Mouse (Mus musculus): Measurements from ENCODE around the gene Eps8. TPM values are rescaled to one million over a fixed set of nuclear protein-coding genes. Genes with fewer than 3 reads are reported as not detected.

The Eps8 gene
- total and polyA plus RNA-seq, 2 experiments from 2014 or later, result 27.2 to 29.9 TPM

DNA sequence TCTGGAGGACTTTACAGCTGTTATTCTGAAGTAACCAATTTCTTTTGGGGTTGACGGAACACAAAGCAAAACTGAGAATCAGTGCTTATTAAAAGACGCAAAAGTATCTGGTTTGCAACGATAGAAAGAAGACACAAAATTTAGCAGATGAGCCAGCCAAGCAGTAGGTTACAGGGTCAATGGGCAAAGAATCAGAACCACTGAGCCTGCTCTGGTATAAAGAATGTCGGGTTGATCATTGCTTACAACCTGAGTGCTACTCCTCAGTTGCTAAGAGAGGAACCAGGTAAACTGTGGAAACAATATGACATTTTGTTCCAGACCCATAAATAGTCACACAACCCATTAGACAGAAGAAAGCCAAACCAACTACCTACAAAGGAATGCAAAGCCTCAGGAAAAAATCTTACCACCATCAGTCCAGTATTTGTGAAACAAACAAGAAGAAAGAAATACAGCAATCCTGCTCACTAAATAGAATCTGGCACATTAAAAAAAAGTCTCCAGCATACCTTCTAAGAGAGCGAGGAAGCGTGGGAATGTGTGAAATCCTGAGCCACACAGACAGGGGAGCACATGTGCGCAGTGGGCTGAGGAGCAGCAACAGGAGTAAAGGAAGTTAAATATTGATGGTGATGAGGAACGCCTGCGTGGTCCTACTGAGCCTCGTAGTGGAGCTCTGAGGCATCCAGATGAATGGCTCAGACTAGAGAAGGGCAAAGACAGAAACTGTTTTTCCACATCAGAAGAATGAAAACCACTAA lies 66.0 kb downstream of the Eps8 start:
- no peak overlapping the region for H3K27ac ChIP-seq (ENCODE audit: low read depth, low read length)
- H3K4me1 ChIP-seq (ENCODE audit: insufficient read depth, low read length), result no peaks in the 10 kb centered on the region
- DNase-seq (ENCODE audit: low spot score) (no peak), ATAC-seq (ENCODE audit: low FRiP score) (no peak)
- H3K9ac ChIP-seq (replicated peaks; ENCODE audit: low read length, poor library complexity, severe bottlenecking), result no peak overlapping the region
- no peak overlapping the region for H3K4me3 ChIP-seq (ENCODE audit: low read depth, low read length)
- H3K36me3 ChIP-seq (ENCODE audit: insufficient read depth, low read length), result no peaks in the 10 kb centered on the region
- no peak for TF ChIP-seq CTCF (IDR thresholded peaks at IDR 0.05)
- WGBS, result 85% methylated on average over 10 of the region's 10 CpGs
- no peaks in the 10 kb centered on the region for H3K9me3 ChIP-seq (ENCODE audit: low read length)
- no peaks in the 10 kb centered on the region for H3K27me3 ChIP-seq (ENCODE audit: insufficient read depth, low read length)
- H3K4me2 ChIP-seq (ENCODE audit: low read depth, low read length, poor library complexity, severe bottlenecking), result no peak overlapping the region

GRCm38 (mm10) chr6:137587866-137588265 lies 66.8 kb downstream of the Eps8 start:
- Histone ChIP-seq H3K27ac (ENCODE audit: low read depth, low read length) (no peak overlapping the region), H3K9ac (replicated peaks; ENCODE audit: low read length, poor library complexity, severe bottlenecking) (no peak overlapping the region), H3K4me1 (ENCODE audit: insufficient read depth, low read length) (no peaks in the 10 kb centered on the region), H3K4me3 (ENCODE audit: low read depth, low read length) (no peak overlapping the region), H3K27me3 (ENCODE audit: insufficient read depth, low read length) (no peaks in the 10 kb centered on the region), H3K9me3 (ENCODE audit: low read length) (no peaks in the 10 kb centered on the region), H3K4me2 (ENCODE audit: low read depth, low read length, poor library complexity, severe bottlenecking) (no peak overlapping the region), H3K36me3 (ENCODE audit: insufficient read depth, low read length) (no peaks in the 10 kb centered on the region)
- DNase-seq (ENCODE audit: low spot score), result no peak
- TF ChIP-seq CTCF (IDR thresholded peaks at IDR 0.05), result no peak
- 91% methylated on average over 6 of the region's 6 CpGs for WGBS
- ATAC-seq (ENCODE audit: low FRiP score), result no peak

GRCm38 (mm10) chr6:137585229-137585628 lies 69.4 kb downstream of the Eps8 start:
- H3K4me2 ChIP-seq (ENCODE audit: low read depth, low read length, poor library complexity, severe bottlenecking), result no peak overlapping the region
- 78% methylated on average over 4 of the region's 4 CpGs for WGBS

DNA sequence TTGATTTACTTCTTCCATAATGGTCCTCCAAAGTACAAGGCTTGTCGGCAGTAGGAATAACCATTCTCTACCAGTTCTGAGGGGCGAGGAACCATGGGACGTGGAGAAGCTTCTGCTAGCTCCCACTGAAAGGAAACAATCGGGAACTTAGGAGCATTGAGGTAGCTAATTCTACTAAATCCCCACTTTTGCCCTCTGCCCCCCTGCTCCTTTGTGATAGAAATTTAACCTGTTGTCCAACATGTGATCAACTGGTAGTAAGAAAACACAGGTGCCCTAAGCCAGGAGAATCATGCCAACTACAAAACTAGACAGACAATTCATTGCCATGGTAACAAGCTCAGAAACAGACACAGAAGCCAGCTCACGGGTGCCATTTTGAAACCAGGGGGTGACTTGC lies 71.6 kb downstream of the Eps8 start:
- Histone ChIP-seq H3K4me3 (ENCODE audit: low read depth, low read length) (no peak overlapping the region), H3K4me2 (ENCODE audit: low read depth, low read length, poor library complexity, severe bottlenecking) (no peak overlapping the region), H3K4me1 (ENCODE audit: insufficient read depth, low read length) (no peaks in the 10 kb centered on the region), H3K27me3 (ENCODE audit: insufficient read depth, low read length) (no peaks in the 10 kb centered on the region), H3K9ac (replicated peaks; ENCODE audit: low read length, poor library complexity, severe bottlenecking) (no peak overlapping the region), H3K27ac (ENCODE audit: low read depth, low read length) (no peak overlapping the region), H3K36me3 (ENCODE audit: insufficient read depth, low read length) (no peaks in the 10 kb centered on the region), H3K9me3 (ENCODE audit: low read length) (no peaks in the 10 kb centered on the region)
- no peak for DNase-seq (ENCODE audit: low spot score)
- TF ChIP-seq CTCF (IDR thresholded peaks at IDR 0.05), result no peak
- WGBS, result 81% methylated on average over 5 of the region's 5 CpGs
- no peak for ATAC-seq (ENCODE audit: low FRiP score)

More at GRCm38 (mm10) chr6:137585229-137585628, 69.4 kb downstream of the Eps8 start:
- H3K36me3 ChIP-seq (ENCODE audit: insufficient read depth, low read length), result no peaks in the 10 kb centered on the region
- no peak for TF ChIP-seq CTCF (IDR thresholded peaks at IDR 0.05)
- DNase-seq (ENCODE audit: low spot score) (no peak), ATAC-seq (ENCODE audit: low FRiP score) (no peak)
- no peak overlapping the region for H3K4me3 ChIP-seq (ENCODE audit: low read depth, low read length)
- no peaks in the 10 kb centered on the region for H3K4me1 ChIP-seq (ENCODE audit: insufficient read depth, low read length)
- H3K27ac ChIP-seq (ENCODE audit: low read depth, low read length), result no peak overlapping the region
- H3K27me3 ChIP-seq (ENCODE audit: insufficient read depth, low read length), result no peaks in the 10 kb centered on the region
- H3K9me3 ChIP-seq (ENCODE audit: low read length), result no peaks in the 10 kb centered on the region
- no peak overlapping the region for H3K9ac ChIP-seq (replicated peaks; ENCODE audit: low read length, poor library complexity, severe bottlenecking)

DNA sequence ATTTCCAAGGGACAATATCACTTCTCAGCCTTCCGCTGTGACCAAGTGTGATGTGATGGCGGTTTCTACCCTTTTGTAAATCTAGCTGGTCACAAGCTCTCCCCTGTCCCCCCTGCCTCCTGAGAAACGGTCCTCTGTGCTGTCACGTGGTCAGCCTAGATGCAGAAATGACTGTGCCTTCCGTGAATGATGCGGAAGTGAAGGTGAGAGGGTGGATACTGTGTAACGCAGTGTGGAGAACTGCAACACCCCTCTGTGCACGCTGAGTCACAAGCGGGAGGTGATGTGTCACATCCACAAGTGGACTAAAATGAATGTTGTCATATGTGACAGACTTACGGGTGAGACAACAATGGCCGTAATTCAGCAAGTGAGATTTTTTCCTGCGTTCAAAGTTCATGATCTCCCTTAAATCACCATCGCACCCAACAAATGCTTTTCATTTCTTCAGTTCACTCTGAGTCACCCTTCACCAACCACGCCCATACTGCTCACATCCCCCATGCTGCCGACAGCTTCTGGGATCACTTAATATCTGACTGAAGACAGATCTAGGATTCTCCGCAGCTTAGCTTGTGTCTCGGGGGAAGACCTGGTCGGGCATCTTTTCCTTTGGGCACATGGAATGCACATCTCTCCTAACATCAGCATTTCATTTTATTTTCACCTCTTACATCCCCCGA lies 72.3 kb downstream of the Eps8 start:
- H3K4me2 ChIP-seq (ENCODE audit: low read depth, low read length, poor library complexity, severe bottlenecking), result no peak overlapping the region
- no peak overlapping the region for H3K9ac ChIP-seq (replicated peaks; ENCODE audit: low read length, poor library complexity, severe bottlenecking)
- no peaks in the 10 kb centered on the region for H3K36me3 ChIP-seq (ENCODE audit: insufficient read depth, low read length)
- no peaks in the 10 kb centered on the region for H3K4me1 ChIP-seq (ENCODE audit: insufficient read depth, low read length)
- TF ChIP-seq CTCF (IDR thresholded peaks at IDR 0.05), result no peak
- 86% methylated on average over 19 of the region's 19 CpGs for WGBS
- H3K27ac ChIP-seq (ENCODE audit: low read depth, low read length), result no peak overlapping the region
- H3K9me3 ChIP-seq (ENCODE audit: low read length), result no peaks in the 10 kb centered on the region
- DNase-seq (ENCODE audit: low spot score) (no peak), ATAC-seq (ENCODE audit: low FRiP score) (no peak)
- H3K27me3 ChIP-seq (ENCODE audit: insufficient read depth, low read length), result no peaks in the 10 kb centered on the region
- no peak overlapping the region for H3K4me3 ChIP-seq (ENCODE audit: low read depth, low read length)

DNA sequence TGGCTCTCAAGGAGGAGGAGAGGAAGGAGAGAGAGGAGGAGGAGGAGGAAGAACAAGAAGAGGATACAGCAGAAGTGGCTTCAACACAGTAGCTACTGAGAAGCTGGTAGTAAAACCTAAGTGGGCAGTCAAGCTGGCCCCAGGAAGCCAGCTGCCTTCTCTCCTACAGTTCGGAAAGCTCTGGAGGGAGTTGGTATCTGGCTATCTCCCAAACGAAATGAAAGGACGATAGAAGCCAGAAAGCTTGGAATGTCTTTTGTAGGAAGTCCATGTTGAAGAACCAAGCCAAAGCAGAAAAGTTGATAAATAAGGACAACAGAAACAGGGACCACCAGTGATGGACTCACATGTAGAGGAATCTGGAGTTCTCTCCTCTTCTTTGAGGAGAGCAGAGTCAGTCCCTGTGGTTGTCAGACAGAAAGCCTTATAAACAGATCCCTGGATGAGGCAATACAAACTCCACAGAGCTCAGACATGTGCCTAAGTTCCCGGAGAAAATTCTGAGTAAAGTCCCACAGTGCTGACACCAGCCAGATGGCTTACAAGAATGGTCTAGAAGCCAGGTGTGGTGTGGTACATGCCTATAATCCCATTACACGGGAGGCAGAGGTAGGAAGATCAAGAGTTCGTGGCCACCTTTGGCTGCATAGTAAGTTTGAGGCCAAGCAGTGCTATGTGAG lies 73.2 kb downstream of the Eps8 start:
- H3K27ac ChIP-seq (ENCODE audit: low read depth, low read length), result no peak overlapping the region
- no peaks in the 10 kb centered on the region for H3K9me3 ChIP-seq (ENCODE audit: low read length)
- H3K36me3 ChIP-seq (ENCODE audit: insufficient read depth, low read length), result no peaks in the 10 kb centered on the region
- no peak for ATAC-seq (ENCODE audit: low FRiP score)
- no peaks in the 10 kb centered on the region for H3K27me3 ChIP-seq (ENCODE audit: insufficient read depth, low read length)
- no peak for TF ChIP-seq CTCF (IDR thresholded peaks at IDR 0.05)
- no peak overlapping the region for H3K4me3 ChIP-seq (ENCODE audit: low read depth, low read length)
- no peak overlapping the region for H3K4me2 ChIP-seq (ENCODE audit: low read depth, low read length, poor library complexity, severe bottlenecking)
- H3K4me1 ChIP-seq (ENCODE audit: insufficient read depth, low read length), result no peaks in the 10 kb centered on the region
- no peak overlapping the region for H3K9ac ChIP-seq (replicated peaks; ENCODE audit: low read length, poor library complexity, severe bottlenecking)
- DNase-seq (ENCODE audit: low spot score), result no peak
- 84% methylated on average over 6 of the region's 6 CpGs for WGBS
